Mouse (Mus musculus) ES-Bruce4 (cell line): ENCODE data around the gene Pdzd2. TPM values are rescaled to one million over a fixed set of nuclear protein-coding genes. Genes with fewer than 3 reads are reported as not detected.

Experiments used
- H3K27ac ChIP-seq: 2 replicates; pipeline ENCODE4 v1.5.1; 2012; ENCODE audit warnings: low read length, inconsistent platforms; ENCODE audit not compliant: insufficient read depth
- H3K27me3 ChIP-seq: 2 replicates; pipeline ENCODE4 v1.6.1; 2012; ENCODE audit warnings: mild to moderate bottlenecking, low read length, inconsistent platforms; ENCODE audit not compliant: control insufficient read depth, poor library complexity, insufficient read depth, severe bottlenecking
- H3K36me3 ChIP-seq: 2 replicates; pipeline ENCODE4 v1.6.1; 2012; ENCODE audit warnings: inconsistent platforms, mild to moderate bottlenecking, low read length, moderate library complexity; ENCODE audit not compliant: control insufficient read depth, poor library complexity, insufficient read depth, severe bottlenecking
- H3K4me1 ChIP-seq: one replicate; pipeline ENCODE4 v1.8.1; 2011; ENCODE audit warnings: low read length; ENCODE audit not compliant: control insufficient read depth, insufficient read depth
- H3K4me3 ChIP-seq: 2 replicates; pipeline ENCODE4 v1.5.1; 2011; ENCODE audit warnings: low read depth, mild to moderate bottlenecking, low read length
- H3K9ac ChIP-seq: 2 replicates; pipeline ENCODE4 v1.6.1; 2012; ENCODE audit warnings: low read depth, mild to moderate bottlenecking, inconsistent platforms; ENCODE audit not compliant: poor library complexity, severe bottlenecking
- H3K9me3 ChIP-seq: replicated peaks from 2 replicates; pipeline ENCODE4 v1.6.1; 2012; ENCODE audit warnings: mild to moderate bottlenecking, low read length, inconsistent platforms; ENCODE audit not compliant: control insufficient read depth, poor library complexity, insufficient read depth, severe bottlenecking
- CTCF ChIP-seq: IDR thresholded peaks from one replicate; pipeline ENCODE4 v1.8.1; 2011; ENCODE audit warnings: low read depth, low read length
- EP300 ChIP-seq: IDR thresholded peaks from 2 replicates; pipeline ENCODE4 v1.6.1; 2011; ENCODE audit warnings: low read depth, low read length; ENCODE audit not compliant: insufficient read depth
- POLR2A ChIP-seq: IDR thresholded peaks from one replicate; pipeline ENCODE4 v1.8.1; 2011; ENCODE audit warnings: low read length; ENCODE audit not compliant: insufficient read depth
- polyA plus RNA-seq: library from polyadenylated mRNA; stranded (reverse); fragments of >200 nt; gene quantifications from 2 replicates; pipeline ENCODE4 v1.2.4, GENCODE M21; 2011; ENCODE audit warnings: low read depth; ENCODE audit not compliant: missing spikeins, insufficient read depth, insufficient read length

Gene Pdzd2
- polyA plus RNA-seq, 1 experiment: 7.3 TPM

DNA sequence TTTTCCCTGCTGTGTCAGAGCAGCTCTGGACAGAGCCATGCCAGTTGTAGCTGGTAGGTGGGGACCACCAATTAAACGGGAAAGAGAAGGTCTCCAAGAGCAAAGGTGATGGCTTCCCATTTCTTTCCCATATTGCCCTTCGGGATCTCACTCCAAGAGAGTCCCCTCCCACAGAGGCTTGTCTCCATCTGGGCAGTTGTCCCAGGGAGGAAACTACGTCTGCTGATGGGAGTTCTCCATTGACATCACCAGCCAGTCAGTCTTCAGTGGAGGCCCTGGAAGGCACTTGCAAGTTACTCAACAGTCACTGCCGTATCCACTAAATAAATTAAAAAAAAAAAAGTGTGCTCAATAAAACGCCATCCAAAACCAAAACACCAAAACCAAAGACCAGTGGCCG is 194.1 kb downstream of the Pdzd2 start:
- Histone ChIP-seq H3K4me3 (no peak overlapping the region), H3K27ac (no peak overlapping the region), H3K27me3 (no peaks in the 10 kb centered on the region), H3K9me3 (no peaks in the 10 kb centered on the region), H3K9ac (no peak overlapping the region), H3K36me3 (no peaks in the 10 kb centered on the region), H3K4me1 (peaks cover 2% of the 10 kb centered on the region)
- TF ChIP-seq EP300 (no peak), POLR2A (no peak), CTCF (no peak)

- Histone ChIP-seq H3K9ac (no peak overlapping the region), H3K9me3 (no peaks in the 10 kb centered on the region), H3K4me3 (no peak overlapping the region), H3K27ac (no peak overlapping the region), H3K4me1 (peaks cover 2% of the 10 kb centered on the region), H3K36me3 (no peaks in the 10 kb centered on the region), H3K27me3 (no peaks in the 10 kb centered on the region)
- TF ChIP-seq CTCF: no peak
- TF ChIP-seq POLR2A: no peak
- no peak for TF ChIP-seq EP300
These were observed 194.5 kb downstream of the Pdzd2 start for GRCm38 (mm10) chr15:12545220-12545619.

- H3K4me1 ChIP-seq: peaks cover 2% of the 10 kb centered on the region
- H3K9me3 ChIP-seq: no peaks in the 10 kb centered on the region
- no peaks in the 10 kb centered on the region; the same call in 1 of the 2 replicates for H3K27me3 ChIP-seq
- TF ChIP-seq EP300 (no peak), POLR2A (no peak), CTCF (no peak)
- H3K9ac ChIP-seq: no peak overlapping the region
- H3K36me3 ChIP-seq: no peaks in the 10 kb centered on the region
- no peak overlapping the region for H3K4me3 ChIP-seq
- no peak overlapping the region for H3K27ac ChIP-seq
These were observed 195.9 kb downstream of the Pdzd2 start for GRCm38 (mm10) chr15:12543686-12544325.

- H3K36me3 ChIP-seq: no peaks in the 10 kb centered on the region
- no peak overlapping the region for H3K4me3 ChIP-seq
- no peaks in the 10 kb centered on the region; the same call in 1 of the 2 replicates for H3K27me3 ChIP-seq
- H3K9me3 ChIP-seq: no peaks in the 10 kb centered on the region
- H3K4me1 ChIP-seq: peaks cover 2% of the 10 kb centered on the region
- TF ChIP-seq CTCF (no peak), POLR2A (no peak), EP300 (no peak)
- no peak overlapping the region for H3K27ac ChIP-seq
- no peak overlapping the region for H3K9ac ChIP-seq
These were observed 197.4 kb downstream of the Pdzd2 start for GRCm38 (mm10) chr15:12542316-12542715.

GRCm38 (mm10) chr15:12539618-12540302 is 200.0 kb downstream of the Pdzd2 start:
- no peaks in the 10 kb centered on the region for H3K4me1 ChIP-seq
- no peaks in the 10 kb centered on the region for H3K36me3 ChIP-seq
- no peak overlapping the region for H3K9ac ChIP-seq
- H3K27me3 ChIP-seq: no peaks in the 10 kb centered on the region; the same call in none of the 2 replicates
- H3K4me3 ChIP-seq: no peak overlapping the region
- no peaks in the 10 kb centered on the region for H3K9me3 ChIP-seq
- no peak overlapping the region for H3K27ac ChIP-seq
- no peak for TF ChIP-seq CTCF
- no peak for TF ChIP-seq POLR2A
- no peak for TF ChIP-seq EP300

DNA sequence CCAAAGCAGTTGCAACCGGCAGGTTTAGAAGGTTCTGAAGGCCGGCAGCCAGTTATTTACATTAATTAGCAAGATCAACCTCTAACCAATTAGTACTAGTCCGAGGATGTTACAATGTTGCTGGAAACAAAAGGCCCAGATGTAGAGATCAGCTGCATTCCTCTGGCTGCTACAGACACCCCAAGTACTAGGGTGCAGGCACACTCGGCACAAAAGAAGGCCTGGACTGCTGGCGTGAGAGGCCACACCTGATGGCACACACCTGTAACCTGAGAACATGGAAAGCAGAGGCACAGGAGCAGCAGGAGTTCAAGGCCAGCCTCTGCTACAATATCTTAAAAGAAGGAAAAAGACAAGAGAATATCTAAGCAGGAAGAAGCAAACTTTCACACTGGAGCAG is 206.5 kb downstream of the Pdzd2 start:
- Histone ChIP-seq H3K36me3 (no peaks in the 10 kb centered on the region), H3K27me3 (no peaks in the 10 kb centered on the region; the same call in 1 of the 2 replicates), H3K4me1 (no peaks in the 10 kb centered on the region), H3K4me3 (no peak overlapping the region), H3K9ac (no peak overlapping the region), H3K27ac (no peak overlapping the region), H3K9me3 (peaks cover 21% of the 10 kb centered on the region)
- TF ChIP-seq POLR2A: no peak
- TF ChIP-seq CTCF: no peak
- no peak for TF ChIP-seq EP300
